Mouse (Mus musculus): ENCODE measurements around the gene Mcm2. TPM values are rescaled to one million over a fixed set of nuclear protein-coding genes. Genes with fewer than 3 reads are reported as not detected.

Gene Mcm2
- total and polyA plus RNA-seq, 2 experiments from 2014 or later: 25.2 to 38.8 TPM

- WGBS: 91% methylated on average over 7 of the region's 7 CpGs
- TF ChIP-seq CTCF (IDR thresholded peaks at IDR 0.05; ENCODE audit: low read depth) (no peak), EP300 (IDR thresholded peaks at IDR 0.05; ENCODE audit: low read depth) (no peak)
These were observed 6.5 kb upstream of the Mcm2 start for GRCm38 (mm10) chr6:88905042-88905441.

GRCm38 (mm10) chr6:88904456-88904974 lies 5.9 kb upstream of the Mcm2 start:
- no peaks in the 10 kb centered on the region for H3K27me3 ChIP-seq (ENCODE audit: control insufficient read depth, insufficient read depth, low read length)
- H3K4me1 ChIP-seq (ENCODE audit: control insufficient read depth, insufficient read depth): peaks cover 39% of the 10 kb centered on the region
- no peak for TF ChIP-seq CTCF (IDR thresholded peaks at IDR 0.05; ENCODE audit: low read depth)
- no peak for TF ChIP-seq EP300 (IDR thresholded peaks at IDR 0.05; ENCODE audit: low read depth)
- peaks cover 18% of the 10 kb centered on the region; the same call in 1 of the 2 replicates for H3K36me3 ChIP-seq (replicated peaks; ENCODE audit: control insufficient read depth, insufficient read depth, low read length)
- no peak overlapping the region for H3K4me3 ChIP-seq (ENCODE audit: low read depth, low read length)
- H3K27ac ChIP-seq (ENCODE audit: low read depth): peak overlapping the region; percentile 41
- no peaks in the 10 kb centered on the region for H3K9me3 ChIP-seq (replicated peaks; ENCODE audit: control insufficient read depth, low read length)
- no peak overlapping the region for H3K4me2 ChIP-seq (ENCODE audit: low read depth, low read length)
- no peak overlapping the region for H3K9ac ChIP-seq (replicated peaks; ENCODE audit: low read depth, low read length)
- 69% methylated on average over 4 of the region's 4 CpGs for WGBS
- ATAC-seq (ENCODE audit: insufficient read depth, low read depth) (no peak), DNase-seq (ENCODE audit: low spot score) (no peak)

More at GRCm38 (mm10) chr6:88905042-88905441, 6.5 kb upstream of the Mcm2 start:
- no peak overlapping the region for H3K4me3 ChIP-seq (ENCODE audit: low read depth, low read length)
- no peak for ATAC-seq (ENCODE audit: insufficient read depth, low read depth)
- H3K9ac ChIP-seq (replicated peaks; ENCODE audit: low read depth, low read length): no peak overlapping the region
- no peak for DNase-seq (ENCODE audit: low spot score)
- no peak overlapping the region for H3K4me2 ChIP-seq (ENCODE audit: low read depth, low read length)
- H3K27me3 ChIP-seq (ENCODE audit: control insufficient read depth, insufficient read depth, low read length): no peaks in the 10 kb centered on the region
- peaks cover 23% of the 10 kb centered on the region for H3K36me3 ChIP-seq (replicated peaks; ENCODE audit: control insufficient read depth, insufficient read depth, low read length)
- H3K9me3 ChIP-seq (replicated peaks; ENCODE audit: control insufficient read depth, low read length): no peaks in the 10 kb centered on the region
- H3K4me1 ChIP-seq (ENCODE audit: control insufficient read depth, insufficient read depth): peaks cover 39% of the 10 kb centered on the region
- H3K27ac ChIP-seq (ENCODE audit: low read depth): peak overlapping the region; percentile 41

- peaks cover 14% of the 10 kb centered on the region; the same call in 1 of the 2 replicates for H3K36me3 ChIP-seq (replicated peaks; ENCODE audit: control insufficient read depth, insufficient read depth, low read length)
- H3K9ac ChIP-seq (replicated peaks; ENCODE audit: low read depth, low read length): no peak overlapping the region
- no peaks in the 10 kb centered on the region for H3K27me3 ChIP-seq (ENCODE audit: control insufficient read depth, insufficient read depth, low read length)
- H3K4me2 ChIP-seq (ENCODE audit: low read depth, low read length): peak overlapping the region; percentile 99
- H3K27ac ChIP-seq (ENCODE audit: low read depth): no peak overlapping the region
- DNase-seq (ENCODE audit: low spot score) (no peak), ATAC-seq (ENCODE audit: insufficient read depth, low read depth) (no peak)
- WGBS: 71% methylated on average over 5 of the region's 5 CpGs
- H3K9me3 ChIP-seq (replicated peaks; ENCODE audit: control insufficient read depth, low read length): no peaks in the 10 kb centered on the region
- peaks cover 39% of the 10 kb centered on the region for H3K4me1 ChIP-seq (ENCODE audit: control insufficient read depth, insufficient read depth)
- no peak for TF ChIP-seq EP300 (IDR thresholded peaks at IDR 0.05; ENCODE audit: low read depth)
- TF ChIP-seq CTCF (IDR thresholded peaks at IDR 0.05; ENCODE audit: low read depth): no peak
- peak overlapping the region; percentile 73; the same call in 1 of the 2 replicates for H3K4me3 ChIP-seq (ENCODE audit: low read depth, low read length)
These were observed 5.1 kb upstream of the Mcm2 start for GRCm38 (mm10) chr6:88903708-88904107.

GRCm38 (mm10) chr6:88901947-88902820 lies 3.6 kb upstream of the Mcm2 start, which contains the start of gene Tpra1:
Tpra1 (plus strand) TSS chr6:88902251.
- peak; percentile 48; the same call in 1 of the 2 replicates for TF ChIP-seq EP300 (IDR thresholded peaks at IDR 0.05; ENCODE audit: low read depth)
- no peak for TF ChIP-seq CTCF (IDR thresholded peaks at IDR 0.05; ENCODE audit: low read depth)
- no peaks in the 10 kb centered on the region for H3K9me3 ChIP-seq (replicated peaks; ENCODE audit: control insufficient read depth, low read length)

GRCm38 (mm10) chr6:88901471-88901870 lies 2.9 kb upstream of the Mcm2 start:
- no peaks in the 10 kb centered on the region; the same call in 1 of the 2 replicates for H3K36me3 ChIP-seq (replicated peaks; ENCODE audit: control insufficient read depth, insufficient read depth, low read length)
- H3K9me3 ChIP-seq (replicated peaks; ENCODE audit: control insufficient read depth, low read length): no peaks in the 10 kb centered on the region
- ATAC-seq (ENCODE audit: insufficient read depth, low read depth): no peak
- peak overlapping the region; percentile 95 for H3K27ac ChIP-seq (ENCODE audit: low read depth)
- peak overlapping the region; percentile 78 for H3K9ac ChIP-seq (replicated peaks; ENCODE audit: low read depth, low read length)
- 3% methylated on average over 5 of the region's 5 CpGs for WGBS
- TF ChIP-seq CTCF (IDR thresholded peaks at IDR 0.05; ENCODE audit: low read depth) (no peak), EP300 (IDR thresholded peaks at IDR 0.05; ENCODE audit: low read depth) (no peak)
- no peak for DNase-seq (ENCODE audit: low spot score)
- H3K4me3 ChIP-seq (ENCODE audit: low read depth, low read length): peak overlapping the region; percentile 73
- H3K27me3 ChIP-seq (ENCODE audit: control insufficient read depth, insufficient read depth, low read length): no peaks in the 10 kb centered on the region
- peaks cover 41% of the 10 kb centered on the region for H3K4me1 ChIP-seq (ENCODE audit: control insufficient read depth, insufficient read depth)
- H3K4me2 ChIP-seq (ENCODE audit: low read depth, low read length): peak overlapping the region; percentile 99

More at GRCm38 (mm10) chr6:88901947-88902820, 3.6 kb upstream of the Mcm2 start, which contains the start of gene Tpra1:
- Histone ChIP-seq H3K27me3 (ENCODE audit: control insufficient read depth, insufficient read depth, low read length) (no peaks in the 10 kb centered on the region), H3K27ac (ENCODE audit: low read depth) (peak within 1 kb of the TSS; percentile 95), H3K36me3 (replicated peaks; ENCODE audit: control insufficient read depth, insufficient read depth, low read length) (0 out of 2 replicates have a peak, but pooled peaks cover under 1% of the 10 kb centered on the region), H3K9ac (replicated peaks; ENCODE audit: low read depth, low read length) (peak within 1 kb of the TSS; percentile 78), H3K4me2 (ENCODE audit: low read depth, low read length) (peak within 1 kb of the TSS; percentile 99), H3K4me1 (ENCODE audit: control insufficient read depth, insufficient read depth) (peaks cover 44% of the 10 kb centered on the region), H3K4me3 (ENCODE audit: low read depth, low read length) (peak within 1 kb of the TSS; percentile 73)
- peak; percentile 87 for ATAC-seq (ENCODE audit: insufficient read depth, low read depth)
- DNase-seq (ENCODE audit: low spot score): peak; percentile 97
- 1% methylated on average over 66 of the region's 66 CpGs for WGBS

All from heart, postnatal 0 days (tissue).